Mouse (Mus musculus): ENCODE results near the gene Tmc5. TPM values are rescaled to one million over a fixed set of nuclear protein-coding genes. Genes with fewer than 3 reads are reported as not detected.

Gene Tmc5
- total and polyA plus RNA-seq, 3 experiments: 0.11 TPM; not detected in 2

- peaks cover 5% of the 10 kb centered on the region; the same call in 1 of the 2 replicates for H3K27me3 ChIP-seq (ENCODE audit: insufficient read depth, low read length)
- H3K4me3 ChIP-seq (ENCODE audit: low read depth, low read length): no peak overlapping the region
- no peaks in the 10 kb centered on the region for H3K9me3 ChIP-seq (replicated peaks)
- no peaks in the 10 kb centered on the region for H3K36me3 ChIP-seq (replicated peaks)
- DNase-seq (ENCODE audit: low spot score): no peak
- no peaks in the 10 kb centered on the region for H3K4me1 ChIP-seq (ENCODE audit: insufficient read depth, low read depth, low read length)
- ATAC-seq (ENCODE audit: extremely low read depth, insufficient number of reproducible peaks, low FRiP score, poor library complexity, severe bottlenecking): no peak
- TF ChIP-seq GATA2 (IDR thresholded peaks at IDR 0.05; ENCODE audit: borderline replicate concordance, low read depth, low read length) (no peak), CTCF (IDR thresholded peaks at IDR 0.05; ENCODE audit: low read depth, low read length) (no peak), TAL1 (conservative IDR thresholded peaks at IDR 0.05; ENCODE audit: low read depth, low read length) (no peak), GATA1 (IDR thresholded peaks at IDR 0.05; ENCODE audit: borderline replicate concordance, low read length) (no peak), POLR2AphosphoS5 (IDR thresholded peaks at IDR 0.05; ENCODE audit: insufficient replicate concordance, low read depth, low read length) (no peak)
Measured at GRCm38 (mm10) chr7:118596271-118596670, 826 bp upstream of the Tmc5 start.

GRCm38 (mm10) chr7:118599954-118600631 lies 3.0 kb downstream of the Tmc5 start:
- H3K27me3 ChIP-seq (ENCODE audit: insufficient read depth, low read length): peaks cover 2% of the 10 kb centered on the region; the same call in 1 of the 2 replicates
- DNase-seq (ENCODE audit: low spot score) (no peak), ATAC-seq (ENCODE audit: extremely low read depth, insufficient number of reproducible peaks, low FRiP score, poor library complexity, severe bottlenecking) (no peak)
- no peaks in the 10 kb centered on the region for H3K36me3 ChIP-seq (replicated peaks)
- H3K4me3 ChIP-seq (ENCODE audit: low read depth, low read length): no peak overlapping the region
- H3K4me1 ChIP-seq (ENCODE audit: insufficient read depth, low read depth, low read length): no peaks in the 10 kb centered on the region
- no peak for TF ChIP-seq GATA1 (IDR thresholded peaks at IDR 0.05; ENCODE audit: borderline replicate concordance, low read length)
- TF ChIP-seq POLR2AphosphoS5 (IDR thresholded peaks at IDR 0.05; ENCODE audit: insufficient replicate concordance, low read depth, low read length): no peak
- no peak for TF ChIP-seq GATA2 (IDR thresholded peaks at IDR 0.05; ENCODE audit: borderline replicate concordance, low read depth, low read length)
- no peak for TF ChIP-seq CTCF (IDR thresholded peaks at IDR 0.05; ENCODE audit: low read depth, low read length)
- no peak for TF ChIP-seq TAL1 (conservative IDR thresholded peaks at IDR 0.05; ENCODE audit: low read depth, low read length)
- H3K9me3 ChIP-seq (replicated peaks): no peaks in the 10 kb centered on the region

- Histone ChIP-seq H3K27me3 (ENCODE audit: insufficient read depth, low read length) (no peaks in the 10 kb centered on the region), H3K9me3 (replicated peaks) (no peaks in the 10 kb centered on the region), H3K36me3 (replicated peaks) (no peaks in the 10 kb centered on the region), H3K4me3 (ENCODE audit: low read depth, low read length) (no peak overlapping the region), H3K4me1 (ENCODE audit: insufficient read depth, low read depth, low read length) (no peaks in the 10 kb centered on the region)
- no peak for DNase-seq (ENCODE audit: low spot score)
- ATAC-seq (ENCODE audit: extremely low read depth, insufficient number of reproducible peaks, low FRiP score, poor library complexity, severe bottlenecking): no peak
- TF ChIP-seq GATA2 (IDR thresholded peaks at IDR 0.05; ENCODE audit: borderline replicate concordance, low read depth, low read length): no peak
Measured at GRCm38 (mm10) chr7:118604842-118605241, 7.7 kb downstream of the Tmc5 start.

GRCm38 (mm10) chr7:118609815-118610214 lies 12.7 kb downstream of the Tmc5 start:
- H3K9me3 ChIP-seq (replicated peaks): no peaks in the 10 kb centered on the region
- TF ChIP-seq POLR2AphosphoS5 (IDR thresholded peaks at IDR 0.05; ENCODE audit: insufficient replicate concordance, low read depth, low read length) (no peak), CTCF (IDR thresholded peaks at IDR 0.05; ENCODE audit: low read depth, low read length) (no peak), TAL1 (conservative IDR thresholded peaks at IDR 0.05; ENCODE audit: low read depth, low read length) (no peak), GATA2 (IDR thresholded peaks at IDR 0.05; ENCODE audit: borderline replicate concordance, low read depth, low read length) (no peak), GATA1 (IDR thresholded peaks at IDR 0.05; ENCODE audit: borderline replicate concordance, low read length) (no peak)
- no peaks in the 10 kb centered on the region for H3K36me3 ChIP-seq (replicated peaks)
- H3K4me1 ChIP-seq (ENCODE audit: insufficient read depth, low read depth, low read length): no peaks in the 10 kb centered on the region
- H3K27me3 ChIP-seq (ENCODE audit: insufficient read depth, low read length): no peaks in the 10 kb centered on the region
- DNase-seq (ENCODE audit: low spot score) (no peak), ATAC-seq (ENCODE audit: extremely low read depth, insufficient number of reproducible peaks, low FRiP score, poor library complexity, severe bottlenecking) (no peak)
- no peak overlapping the region for H3K4me3 ChIP-seq (ENCODE audit: low read depth, low read length)

GRCm38 (mm10) chr7:118610721-118611120 lies 13.6 kb downstream of the Tmc5 start:
- no peak for ATAC-seq (ENCODE audit: extremely low read depth, insufficient number of reproducible peaks, low FRiP score, poor library complexity, severe bottlenecking)

GRCm38 (mm10) chr7:118611185-118611749 lies 14.2 kb downstream of the Tmc5 start:
- no peaks in the 10 kb centered on the region for H3K9me3 ChIP-seq (replicated peaks)
- ATAC-seq (ENCODE audit: extremely low read depth, insufficient number of reproducible peaks, low FRiP score, poor library complexity, severe bottlenecking) (no peak), DNase-seq (ENCODE audit: low spot score) (no peak)
- H3K4me3 ChIP-seq (ENCODE audit: low read depth, low read length): no peak overlapping the region
- no peaks in the 10 kb centered on the region for H3K4me1 ChIP-seq (ENCODE audit: insufficient read depth, low read depth, low read length)
- TF ChIP-seq POLR2AphosphoS5 (IDR thresholded peaks at IDR 0.05; ENCODE audit: insufficient replicate concordance, low read depth, low read length) (no peak), GATA2 (IDR thresholded peaks at IDR 0.05; ENCODE audit: borderline replicate concordance, low read depth, low read length) (no peak), TAL1 (conservative IDR thresholded peaks at IDR 0.05; ENCODE audit: low read depth, low read length) (no peak), CTCF (IDR thresholded peaks at IDR 0.05; ENCODE audit: low read depth, low read length) (no peak), GATA1 (IDR thresholded peaks at IDR 0.05; ENCODE audit: borderline replicate concordance, low read length) (no peak)
- no peaks in the 10 kb centered on the region for H3K36me3 ChIP-seq (replicated peaks)
- H3K27me3 ChIP-seq (ENCODE audit: insufficient read depth, low read length): no peaks in the 10 kb centered on the region

More at GRCm38 (mm10) chr7:118610721-118611120, 13.6 kb downstream of the Tmc5 start:
- no peaks in the 10 kb centered on the region for H3K36me3 ChIP-seq (replicated peaks)
- H3K27me3 ChIP-seq (ENCODE audit: insufficient read depth, low read length): no peaks in the 10 kb centered on the region
- no peak for TF ChIP-seq POLR2AphosphoS5 (IDR thresholded peaks at IDR 0.05; ENCODE audit: insufficient replicate concordance, low read depth, low read length)
- TF ChIP-seq GATA2 (IDR thresholded peaks at IDR 0.05; ENCODE audit: borderline replicate concordance, low read depth, low read length): no peak
- TF ChIP-seq CTCF (IDR thresholded peaks at IDR 0.05; ENCODE audit: low read depth, low read length): no peak
- no peak for DNase-seq (ENCODE audit: low spot score)
- H3K9me3 ChIP-seq (replicated peaks): no peaks in the 10 kb centered on the region
- no peaks in the 10 kb centered on the region for H3K4me1 ChIP-seq (ENCODE audit: insufficient read depth, low read depth, low read length)
- H3K4me3 ChIP-seq (ENCODE audit: low read depth, low read length): no peak overlapping the region
